Mouse (Mus musculus) stomach, postnatal 0 days (tissue): ENCODE results near the gene Mtif3. TPM values are rescaled to one million over a fixed set of nuclear protein-coding genes. Genes with fewer than 3 reads are reported as not detected.

Experiments
- ATAC-seq: fragments of 200-750 bp; cut with Nextera tagmentation; 2 replicates; pipeline ENCODE4 v1.8.0; 2017; ENCODE audit not compliant: low FRiP score, low TSS enrichment
- DNase-seq: peaks from one replicate; pipeline ENCODE4 v3.0.0-alpha.2; 2016; ENCODE audit warnings: low spot score
- H3K27ac ChIP-seq: fragments of 300-500 bp; sonication (generic); replicated peaks from 2 replicates; pipeline ENCODE4 v1.5.1; 2014; ENCODE audit warnings: mild to moderate bottlenecking, control low read depth
- H3K27me3 ChIP-seq: fragments of 300-500 bp; sonication (generic); 2 replicates; pipeline ENCODE4 v1.6.1; 2014; ENCODE audit warnings: low read length; ENCODE audit not compliant: control insufficient read depth, insufficient read depth
- H3K36me3 ChIP-seq: fragments of 300-500 bp; sonication (generic); 2 replicates; pipeline ENCODE4 v1.6.1; 2014; ENCODE audit warnings: low read length, mixed read lengths; ENCODE audit not compliant: control insufficient read depth, insufficient read depth
- H3K4me1 ChIP-seq: fragments of 300-500 bp; sonication (generic); replicated peaks from 2 replicates; pipeline ENCODE4 v1.6.1; 2014; ENCODE audit warnings: antibody characterized with exemption; ENCODE audit not compliant: control insufficient read depth, insufficient read depth
- H3K4me2 ChIP-seq: fragments of 300-500 bp; sonication (generic); replicated peaks from 2 replicates; pipeline ENCODE4 v1.6.1; 2014; ENCODE audit warnings: low read depth, mild to moderate bottlenecking, control low read depth, moderate library complexity
- H3K4me3 ChIP-seq: fragments of 300-500 bp; sonication (generic); 2 replicates; pipeline ENCODE4 v1.5.1; 2014; ENCODE audit warnings: low read depth, low read length, control low read depth
- H3K9ac ChIP-seq: fragments of 300-500 bp; sonication (generic); 2 replicates; pipeline ENCODE4 v1.6.1; 2014; ENCODE audit warnings: mild to moderate bottlenecking, low read length, control low read depth, mixed read lengths
- H3K9me3 ChIP-seq: fragments of 300-500 bp; sonication (generic); 2 replicates; pipeline ENCODE4 v1.6.1; 2016; ENCODE audit warnings: low read length; ENCODE audit not compliant: control insufficient read depth
- CTCF ChIP-seq: IDR thresholded peaks from 2 replicates; pipeline ENCODE4 v1.5.1; 2016; ENCODE audit warnings: antibody characterized with exemption, low read depth, mild to moderate bottlenecking, moderate library complexity
- EP300 ChIP-seq: optimal IDR thresholded peaks from 2 replicates; pipeline ENCODE3; 2016; ENCODE audit warnings: antibody characterized with exemption
- WGBS: fragments of 180-500 bp; shearing (Covaris S2); extraction: QIAGEN DNeasy Blood & Tissue Kit; methylation state at CpG from one replicate; pipeline ENCODE4 v1.1.7; 2014; 5-methylcytosine and 5-hydroxymethylcytosine counted together
- polyA plus RNA-seq: library from polyadenylated mRNA; unstranded; fragments of >200 nt; fragmentation: Nextera tagmentation; extraction: Ambion mirVana; gene quantifications from 2 replicates; pipeline ENCODE4 v1.2.1, GENCODE M21; 2015

Mtif3 gene
- polyA plus RNA-seq: 21.0 and 25.0 TPM in 2 replicates

- Histone ChIP-seq H3K9ac (peak within 1 kb of the TSS; percentile 69), H3K27ac (peak within 1 kb of the TSS; percentile 58; the same call in 1 of the 2 replicates), H3K27me3 (no peaks in the 10 kb centered on the region), H3K4me1 (no peaks in the 10 kb centered on the region), H3K4me3 (peak within 1 kb of the TSS; percentile 69), H3K9me3 (no peaks in the 10 kb centered on the region), H3K36me3 (peaks cover under 1% of the 10 kb centered on the region; the same call in 1 of the 2 replicates), H3K4me2 (peak within 1 kb of the TSS; percentile 88)
- WGBS: under 1% methylated on average over 46 of the region's 46 CpGs
- TF ChIP-seq EP300: peak; percentile 84
- no peak for TF ChIP-seq CTCF
- ATAC-seq (peak; percentile 87), DNase-seq (peak; percentile 88)
Measured at GRCm38 (mm10) chr5:146963118-146963936, at the start of gene Mtif3. Gene Mtif3, minus strand, starts transcription at chr5:146963800.

GRCm38 (mm10) chr5:147011333-147011732 is 47.7 kb upstream of the Mtif3 start:
- 76% methylated on average over 10 of the region's 10 CpGs for WGBS
- DNase-seq (no peak), ATAC-seq (0 out of 2 replicates have a peak, but pooled peaks have one; percentile 26)
- Histone ChIP-seq H3K9ac (no peak overlapping the region), H3K4me3 (no peak overlapping the region), H3K4me1 (no peaks in the 10 kb centered on the region), H3K27ac (no peak overlapping the region), H3K27me3 (no peaks in the 10 kb centered on the region), H3K9me3 (no peaks in the 10 kb centered on the region), H3K36me3 (no peaks in the 10 kb centered on the region), H3K4me2 (no peak overlapping the region)
- TF ChIP-seq CTCF: no peak
- TF ChIP-seq EP300: no peak

GRCm38 (mm10) chr5:147003303-147003702 is 39.7 kb upstream of the Mtif3 start:
- Histone ChIP-seq H3K36me3 (no peaks in the 10 kb centered on the region), H3K4me1 (no peaks in the 10 kb centered on the region), H3K9ac (no peak overlapping the region), H3K4me3 (no peak overlapping the region), H3K27me3 (no peaks in the 10 kb centered on the region), H3K9me3 (no peaks in the 10 kb centered on the region), H3K4me2 (no peak overlapping the region), H3K27ac (no peak overlapping the region)
- no peak for TF ChIP-seq EP300
- TF ChIP-seq CTCF: peak; percentile 19
- DNase-seq: no peak
- 80% methylated on average over 1 of the region's 1 CpGs for WGBS
- ATAC-seq: no peak

- no peak overlapping the region for H3K9ac ChIP-seq
- no peak overlapping the region for H3K27ac ChIP-seq
- no peaks in the 10 kb centered on the region for H3K27me3 ChIP-seq
- WGBS: 83% methylated on average over 4 of the region's 4 CpGs
- no peaks in the 10 kb centered on the region for H3K4me1 ChIP-seq
- no peak for TF ChIP-seq EP300
- peak; percentile 41 for TF ChIP-seq CTCF
- no peak overlapping the region for H3K4me2 ChIP-seq
- no peaks in the 10 kb centered on the region for H3K36me3 ChIP-seq
- H3K9me3 ChIP-seq: no peaks in the 10 kb centered on the region
- ATAC-seq (no peak), DNase-seq (no peak)
- H3K4me3 ChIP-seq: no peak overlapping the region
Measured at GRCm38 (mm10) chr5:147001312-147001711, 37.7 kb upstream of the Mtif3 start.

GRCm38 (mm10) chr5:146998802-146999201 is 35.2 kb upstream of the Mtif3 start:
- DNase-seq (no peak), ATAC-seq (no peak)
- Histone ChIP-seq H3K9ac (no peak overlapping the region), H3K4me3 (no peak overlapping the region), H3K27me3 (no peaks in the 10 kb centered on the region), H3K4me2 (no peak overlapping the region), H3K27ac (no peak overlapping the region), H3K4me1 (no peaks in the 10 kb centered on the region), H3K36me3 (no peaks in the 10 kb centered on the region), H3K9me3 (no peaks in the 10 kb centered on the region)
- 90% methylated on average over 12 of the region's 12 CpGs for WGBS
- no peak for TF ChIP-seq EP300
- TF ChIP-seq CTCF: 0 out of 2 replicates have a peak, but pooled peaks have one; percentile 19

DNA sequence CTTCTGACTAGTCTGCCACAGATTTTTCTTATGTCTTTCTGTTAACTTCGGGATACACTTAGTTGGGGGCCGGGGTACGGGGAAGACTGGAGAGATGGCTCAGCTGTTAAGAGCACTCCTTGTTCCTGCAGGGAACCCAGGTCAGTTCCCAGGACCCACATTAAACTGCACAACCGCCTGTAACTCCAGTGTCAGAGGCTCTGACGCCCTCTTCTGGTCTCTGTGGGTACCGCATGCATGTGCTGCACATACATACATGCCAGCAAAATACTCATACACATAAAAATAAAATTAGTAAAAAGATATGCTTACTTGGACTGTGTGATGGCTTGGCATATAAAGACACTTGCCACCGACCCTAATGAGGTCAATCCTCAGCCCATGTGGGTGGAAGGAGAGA is 33.2 kb upstream of the Mtif3 start:
- no peaks in the 10 kb centered on the region for H3K27me3 ChIP-seq
- DNase-seq (no peak), ATAC-seq (no peak)
- no peak overlapping the region for H3K4me2 ChIP-seq
- no peak overlapping the region for H3K9ac ChIP-seq
- H3K4me3 ChIP-seq: no peak overlapping the region
- peak; percentile 14; the same call in 1 of the 2 replicates for TF ChIP-seq CTCF
- no peak for TF ChIP-seq EP300
- no peaks in the 10 kb centered on the region for H3K36me3 ChIP-seq
- 84% methylated on average over 7 of the region's 7 CpGs for WGBS
- H3K9me3 ChIP-seq: no peaks in the 10 kb centered on the region
- H3K4me1 ChIP-seq: no peaks in the 10 kb centered on the region
- H3K27ac ChIP-seq: no peak overlapping the region
